Mouse (Mus musculus) MEL (cell line): ENCODE measurements around the gene Tbc1d5. TPM values are rescaled to one million over a fixed set of nuclear protein-coding genes. Genes with fewer than 3 reads are reported as not detected.
A peak's percentile ranks its signal among the peaks of the same experiment; 100 is the strongest.

Experiments used
- DNase-seq: peaks from one replicate; pipeline ENCODE4 v3.0.0; 2011; ENCODE audit warnings: low read depth, low spot score
- H3K27ac ChIP-seq: 2 replicates; pipeline ENCODE4 v1.5.1; 2012; ENCODE audit warnings: low read depth, mild to moderate bottlenecking, control low read depth, low read length, moderate library complexity; ENCODE audit not compliant: control insufficient read depth
- H3K27me3 ChIP-seq, 2 experiments: fragments of 150-350 bp in 1 of 2; sonication (generic) in 1 of 2; 2 replicates each; pipeline ENCODE4 v1.6.1; 2012; ENCODE audit warnings: low read length in 2 of 2, mild to moderate bottlenecking in 2 of 2, improper control_type of control experiment in 1 of 2, moderate library complexity in 1 of 2; ENCODE audit not compliant: insufficient read depth in 2 of 2, control insufficient read depth in 1 of 2
- H3K36me3 ChIP-seq, 2 experiments: 2 replicates each; pipeline ENCODE4 v1.6.1; 2012 to 2014; ENCODE audit warnings: low read length in 2 of 2, improper control_type of control experiment in 1 of 2, inconsistent platforms in 1 of 2, mild to moderate bottlenecking in 1 of 2; ENCODE audit not compliant: insufficient read depth in 2 of 2, control insufficient read depth in 1 of 2
- H3K4me1 ChIP-seq, 2 experiments: fragments of 150-350 bp in 1 of 2; sonication (generic) in 1 of 2; 2 replicates each; pipeline ENCODE4 v1.6.1; 2012; ENCODE audit warnings: low read length in 2 of 2, improper control_type of control experiment in 1 of 2, mild to moderate bottlenecking in 1 of 2; ENCODE audit not compliant: insufficient read depth in 2 of 2, control insufficient read depth in 1 of 2
- H3K4me3 ChIP-seq, 2 experiments: fragments of 150-350 bp in 1 of 2; sonication (generic) in 1 of 2; 2 replicates each; pipeline ENCODE4 v1.5.1; 2012; ENCODE audit warnings: low read depth in 2 of 2, low read length in 2 of 2, mild to moderate bottlenecking in 2 of 2, moderate library complexity in 2 of 2, control low read depth in 1 of 2, improper control_type of control experiment in 1 of 2; ENCODE audit not compliant: control insufficient read depth in 1 of 2, insufficient read depth in 1 of 2
- H3K79me2 ChIP-seq: 2 replicates; pipeline ENCODE4 v1.6.1; 2012; ENCODE audit warnings: mild to moderate bottlenecking, low read length, moderate library complexity; ENCODE audit not compliant: control insufficient read depth, poor library complexity, insufficient read depth
- H3K9ac ChIP-seq: 2 replicates; pipeline ENCODE4 v1.6.1; 2012; ENCODE audit warnings: low read depth, mild to moderate bottlenecking, control low read depth, low read length, moderate library complexity; ENCODE audit not compliant: control insufficient read depth, poor library complexity, severe bottlenecking
- H3K9me3 ChIP-seq: fragments of 150-350 bp; sonication (generic); replicated peaks from 2 replicates; pipeline ENCODE4 v1.6.1; 2012; ENCODE audit warnings: mild to moderate bottlenecking, low read length, improper control_type of control experiment, moderate library complexity; ENCODE audit not compliant: insufficient read depth
- ELF1 ChIP-seq: IDR thresholded peaks from 2 replicates; pipeline ENCODE4 v1.6.1; 2014; ENCODE audit warnings: low read depth, mild to moderate bottlenecking, inconsistent platforms, low read length, improper control_type of control experiment, moderate library complexity
- ETS1 ChIP-seq: IDR thresholded peaks from 2 replicates; pipeline ENCODE4 v1.6.1; 2012; ENCODE audit warnings: low read depth, mild to moderate bottlenecking, inconsistent platforms, low read length, improper control_type of control experiment, moderate library complexity
- GABPA ChIP-seq: IDR thresholded peaks from 2 replicates; pipeline ENCODE4 v1.6.1; 2012; ENCODE audit warnings: low read depth, mild to moderate bottlenecking, inconsistent platforms, low read length, improper control_type of control experiment, moderate library complexity
- GATA1 ChIP-seq: IDR thresholded peaks from 2 replicates; pipeline ENCODE4 v1.6.1; 2011; ENCODE audit warnings: low read depth, low read length, improper control_type of control experiment
- JUND ChIP-seq: IDR thresholded peaks from 2 replicates; pipeline ENCODE4 v1.6.1; 2011; ENCODE audit warnings: low read depth, mild to moderate bottlenecking, improper control_type of control experiment, low read length
- MAX ChIP-seq: IDR thresholded peaks from 2 replicates; pipeline ENCODE4 v1.6.1; 2011; ENCODE audit warnings: low read length, improper control_type of control experiment
- MAZ ChIP-seq: IDR thresholded peaks from 2 replicates; pipeline ENCODE4 v1.6.1; 2012; ENCODE audit warnings: low read depth, mild to moderate bottlenecking, inconsistent platforms, low read length, improper control_type of control experiment
- MYC ChIP-seq: IDR thresholded peaks from 2 replicates; pipeline ENCODE4 v1.6.1; 2011; ENCODE audit warnings: low read depth, mild to moderate bottlenecking, low read length, improper control_type of control experiment, moderate library complexity
- NELFE ChIP-seq: IDR thresholded peaks from 2 replicates; pipeline ENCODE4 v1.6.1; 2011; ENCODE audit warnings: low read depth, low read length, improper control_type of control experiment
- POLR2A ChIP-seq, 2 experiments: IDR thresholded peaks; 2 replicates each; pipeline ENCODE4 v1.6.1; 2011 to 2012; ENCODE audit warnings: low read length in 2 of 2, mild to moderate bottlenecking in 2 of 2, control low read depth in 1 of 2, improper control_type of control experiment in 1 of 2, low read depth in 1 of 2, moderate library complexity in 1 of 2; ENCODE audit not compliant: control insufficient read depth in 1 of 2, insufficient read depth in 1 of 2, poor library complexity in 1 of 2
- POLR2AphosphoS5 ChIP-seq: IDR thresholded peaks from 2 replicates; pipeline ENCODE4 v1.6.1; 2012; ENCODE audit warnings: low read depth, borderline replicate concordance, mild to moderate bottlenecking, inconsistent platforms, low read length, moderate library complexity, mixed read lengths
- RCOR1 ChIP-seq: IDR thresholded peaks from 2 replicates; pipeline ENCODE4 v1.6.1; 2012; ENCODE audit warnings: low read depth, mild to moderate bottlenecking, inconsistent platforms, low read length, improper control_type of control experiment
- TAL1 ChIP-seq: IDR thresholded peaks from 2 replicates; pipeline ENCODE4 v1.6.1; 2012; ENCODE audit warnings: mild to moderate bottlenecking, inconsistent platforms, low read length, moderate library complexity, mixed read lengths
- TBP ChIP-seq: IDR thresholded peaks from 2 replicates; pipeline ENCODE4 v1.8.0; 2011; ENCODE audit warnings: low read depth, low read length, improper control_type of control experiment
- TCF12 ChIP-seq: IDR thresholded peaks from 2 replicates; pipeline ENCODE4 v1.6.1; 2014; ENCODE audit warnings: low read depth, mild to moderate bottlenecking, inconsistent platforms, low read length, improper control_type of control experiment, moderate library complexity
- UBTF ChIP-seq: IDR thresholded peaks from 2 replicates; pipeline ENCODE4 v1.6.1; 2012; ENCODE audit warnings: low read depth, mild to moderate bottlenecking, inconsistent platforms, low read length, improper control_type of control experiment, moderate library complexity, borderline replicate concordance; ENCODE audit not compliant: insufficient read depth
- polyA plus RNA-seq, 2 experiments: library from polyadenylated mRNA; stranded (reverse) in 1 of 2; unstranded in 1 of 2; fragments of >175 nt in 1 of 2; fragments of >200 nt in 1 of 2; gene quantifications; 2 replicates each; pipeline versions ENCODE4 v1.2.1 to v1.2.4; 2012; ENCODE audit warnings: low replicate concordance in 2 of 2, low read depth in 1 of 2; ENCODE audit not compliant: insufficient read length in 2 of 2, insufficient read depth in 1 of 2, missing spikeins in 1 of 2
- total RNA-seq: library from RNA; depleted of rRNA; stranded (reverse); fragments of 300-350 nt; gene quantifications from 2 replicates; pipeline ENCODE4 v1.2.3, GENCODE M21; 2012

Gene Tbc1d5
- total and polyA plus RNA-seq, 3 experiments = 5.4 to 116 (median 8.2) TPM

DNA sequence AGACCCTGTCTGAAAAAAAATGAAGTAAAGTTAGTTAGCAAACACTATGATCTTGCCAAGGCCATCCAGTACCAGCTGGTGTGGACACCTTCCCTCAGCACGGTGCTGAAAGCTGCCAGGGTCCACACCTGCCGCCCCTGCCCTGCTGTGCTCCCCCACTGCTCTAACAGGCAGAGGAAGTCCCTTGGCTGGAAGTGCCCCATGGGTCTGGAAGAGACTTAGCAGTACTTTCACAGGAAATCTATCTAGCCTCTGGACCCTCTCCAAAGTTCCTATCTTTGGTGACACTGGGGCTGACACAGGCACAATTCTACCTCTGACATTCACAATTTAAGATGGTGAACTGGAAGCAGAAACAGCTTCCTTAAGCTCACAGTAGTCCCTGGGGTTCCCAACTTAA is 442.1 kb downstream of the Tbc1d5 start:
- no peak for TF ChIP-seq POLR2AphosphoS5
- peak; percentile 58 for TF ChIP-seq TBP
- TF ChIP-seq MYC = no peak
- TF ChIP-seq TCF12 = no peak
- no peak for TF ChIP-seq MAZ
- TF ChIP-seq, all 39 proteins: peak for 1
- Histone ChIP-seq H3K9ac (no peak overlapping the region), H3K36me3 (peaks cover 0 to 6% of the 10 kb centered on the region in 2 experiments; a peak in 2 of 4 replicates), H3K4me1 (peaks cover 2 to 10% of the 10 kb centered on the region in 2 experiments; a peak in 3 of 4 replicates), H3K27ac (no peak overlapping the region), H3K79me2 (no peaks in the 10 kb centered on the region), H3K9me3 (no peaks in the 10 kb centered on the region), H3K27me3 (no peaks in the 10 kb centered on the region), H3K4me3 (no peak overlapping the region)
- DNase-seq = no peak

DNA sequence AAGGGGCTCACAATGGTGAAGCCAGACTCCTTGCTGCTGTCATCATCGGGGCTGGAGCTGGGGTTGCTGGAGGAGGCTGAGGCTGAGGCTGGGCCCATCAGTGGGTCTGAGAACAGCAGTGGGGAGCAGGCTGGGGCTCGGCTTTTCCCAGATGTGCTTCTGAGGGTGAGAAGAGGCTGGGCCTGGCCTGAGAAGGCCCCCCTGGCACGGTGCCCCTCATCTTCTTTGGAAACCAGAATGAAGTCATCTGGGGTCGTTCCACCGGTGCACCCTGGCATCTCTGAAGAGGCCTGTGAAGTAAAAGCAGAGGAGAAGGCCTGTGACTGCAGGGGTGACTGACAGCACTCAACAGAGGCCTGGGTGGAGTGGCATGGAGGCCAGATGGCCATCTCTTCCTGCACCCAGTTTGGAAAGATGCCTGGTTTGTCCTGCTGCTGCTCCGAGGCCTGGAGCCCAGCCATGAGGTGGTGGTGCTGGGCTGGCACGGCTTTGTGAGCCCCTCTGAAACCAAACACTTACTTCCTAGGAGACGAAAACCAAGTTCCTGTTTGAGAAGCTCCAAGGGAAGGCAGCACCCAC is 443.1 kb downstream of the Tbc1d5 start:
- peaks cover 0 to 10% of the 10 kb centered on the region in 2 experiments; a peak in 3 of 4 replicates for H3K4me1 ChIP-seq
- H3K9ac ChIP-seq = no peak overlapping the region
- no peak for DNase-seq
- H3K79me2 ChIP-seq = no peaks in the 10 kb centered on the region
- no peak overlapping the region for H3K4me3 ChIP-seq
- H3K36me3 ChIP-seq = peaks cover 0 to 6% of the 10 kb centered on the region in 2 experiments; a peak in 2 of 4 replicates
- TF ChIP-seq UBTF (no peak), POLR2A (IDR thresholded peaks at IDR 0.05; ENCODE audit: control insufficient read depth in 1 of 2, insufficient read depth in 1 of 2, low read depth in 1 of 2, low read length in 2 of 2, poor library complexity in 1 of 2) (no peak), MAZ (no peak), MAX (no peak), MYC (no peak), GATA1 (no peak), NELFE (no peak), TAL1 (no peak), JUND (no peak), GABPA (no peak), ETS1 (no peak)
- H3K27ac ChIP-seq = no peak overlapping the region
- no peaks in the 10 kb centered on the region for H3K9me3 ChIP-seq
- no peaks in the 10 kb centered on the region for H3K27me3 ChIP-seq

DNA sequence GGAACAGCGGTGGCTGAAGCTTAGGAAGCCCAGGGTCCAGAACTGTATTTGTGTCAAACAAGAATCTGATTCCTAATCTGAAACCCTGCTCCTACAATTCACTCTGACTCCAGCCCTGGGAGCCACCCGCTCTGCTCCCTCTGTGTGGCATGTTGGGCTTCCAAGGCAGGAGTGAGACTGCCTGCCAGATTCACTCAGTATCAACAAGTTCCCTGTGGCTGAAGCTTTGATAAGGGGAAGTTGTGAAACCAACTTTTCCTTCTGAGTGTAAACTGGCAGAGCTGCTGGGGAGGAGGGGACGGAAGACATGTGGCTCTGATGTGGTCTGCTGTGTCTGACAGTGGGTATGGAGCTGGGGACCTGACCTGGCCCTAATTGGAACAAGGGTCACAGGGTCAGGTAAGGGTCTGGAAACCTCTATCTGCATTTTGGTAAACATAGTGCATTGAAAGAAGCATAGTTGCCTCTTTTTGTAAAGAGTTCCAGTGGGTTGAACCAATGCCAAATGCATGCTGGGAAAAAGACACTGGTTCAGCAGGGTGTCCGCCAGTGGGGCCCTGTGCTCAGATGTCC is 443.7 kb downstream of the Tbc1d5 start:
- TF ChIP-seq ELF1 (no peak), RCOR1 (peak; percentile 11; the same call in 1 of the 2 replicates)

More for the DNA sequence above, 443.7 kb downstream of the Tbc1d5 start:
- no peaks in the 10 kb centered on the region for H3K79me2 ChIP-seq
- DNase-seq = peak; percentile 35
- H3K27me3 ChIP-seq = no peaks in the 10 kb centered on the region
- H3K27ac ChIP-seq = no peak overlapping the region
- no peaks in the 10 kb centered on the region for H3K9me3 ChIP-seq
- no peak overlapping the region for H3K9ac ChIP-seq
- H3K36me3 ChIP-seq = peaks cover 0 to 5% of the 10 kb centered on the region in 2 experiments; a peak in 2 of 4 replicates
- H3K4me1 ChIP-seq = peaks cover 0 to 8% of the 10 kb centered on the region in 2 experiments; a peak in 3 of 4 replicates
- H3K4me3 ChIP-seq = no peak overlapping the region
